Mouse (Mus musculus) forebrain, embryonic 16.5 days (tissue): ENCODE data around the gene Tango6. TPM values are rescaled to one million over a fixed set of nuclear protein-coding genes. Genes with fewer than 3 reads are reported as not detected.

ENCODE experiments used
- polyA plus RNA-seq: library from polyadenylated mRNA; unstranded; fragments of >200 nt; fragmentation: Nextera tagmentation; extraction: Ambion mirVana; gene quantifications from 2 replicates; pipeline ENCODE4 v1.2.1, GENCODE M21; 2015

Tango6 gene
- polyA plus RNA-seq, 1 experiment from 2014 or later, result 5.6 TPM

Other genes starting within 250 kb of the Tango6 start
- gene 6030452D12Rik, start 182.5 kb upstream of the Tango6 start, polyA plus RNA-seq, result not detected in 2 replicates
- 0.91 and 1.2 TPM in 2 replicates for gene Cdh3, start 172.2 kb upstream of the Tango6 start, polyA plus RNA-seq
- gene Gm10073, start 109.6 kb upstream of the Tango6 start, polyA plus RNA-seq, result 7.9 and 9.2 TPM in 2 replicates
- gene Cdh1, start 79.7 kb upstream of the Tango6 start, polyA plus RNA-seq, result 3.0 and 4.2 TPM in 2 replicates
- 0.96 and 1.7 TPM in 2 replicates for gene Has3, start 187.2 kb downstream of the Tango6 start, polyA plus RNA-seq
- 48.6 and 52.4 TPM in 2 replicates for gene Utp4, start 210.6 kb downstream of the Tango6 start, polyA plus RNA-seq